Mouse (Mus musculus) embryonic facial prominence, embryonic 15.5 days (tissue): ENCODE results near the gene Uvrag. TPM values are rescaled to one million over a fixed set of nuclear protein-coding genes. Genes with fewer than 3 reads are reported as not detected.

Experiments
- ATAC-seq: fragments of 200-750 bp; cut with Nextera tagmentation; 2 replicates; pipeline ENCODE4 v1.8.0; 2017; ENCODE audit warnings: low read depth, moderate TSS enrichment; ENCODE audit not compliant: insufficient number of reproducible peaks, low FRiP score, low TSS enrichment
- H3K27ac ChIP-seq: fragments of 300-500 bp; sonication (generic); replicated peaks from 2 replicates; pipeline ENCODE4 v1.5.1; 2015; ENCODE audit warnings: mild to moderate bottlenecking, inconsistent platforms
- H3K27me3 ChIP-seq: fragments of 300-500 bp; sonication (generic); 2 replicates; pipeline ENCODE4 v1.6.1; 2015; ENCODE audit warnings: inconsistent platforms
- H3K36me3 ChIP-seq: fragments of 300-500 bp; sonication (generic); 2 replicates; pipeline ENCODE4 v1.6.1; 2015; ENCODE audit warnings: mild to moderate bottlenecking, inconsistent platforms
- H3K4me1 ChIP-seq: fragments of 300-500 bp; sonication (generic); 2 replicates; pipeline ENCODE4 v1.6.1; 2015; ENCODE audit warnings: inconsistent platforms
- H3K4me2 ChIP-seq: fragments of 300-500 bp; sonication (generic); replicated peaks from 2 replicates; pipeline ENCODE4 v1.6.1; 2015; ENCODE audit warnings: mild to moderate bottlenecking, inconsistent platforms
- H3K4me3 ChIP-seq: fragments of 300-500 bp; sonication (generic); replicated peaks from 2 replicates; pipeline ENCODE4 v1.5.1; 2015; ENCODE audit warnings: mild to moderate bottlenecking, inconsistent platforms
- H3K9ac ChIP-seq: fragments of 300-500 bp; sonication (generic); 2 replicates; pipeline ENCODE4 v1.6.1; 2015; ENCODE audit warnings: inconsistent platforms
- H3K9me3 ChIP-seq: fragments of 300-500 bp; sonication (generic); replicated peaks from 2 replicates; pipeline ENCODE4 v1.6.1; 2016; ENCODE audit warnings: inconsistent platforms
- WGBS: fragments of 180-500 bp; shearing (Covaris S2); methylation state at CpG from one replicate; pipeline ENCODE4 v1.1.7; 2015; 5-methylcytosine and 5-hydroxymethylcytosine counted together
- polyA plus RNA-seq: library from polyadenylated mRNA; unstranded; fragments of >200 nt; fragmentation: Nextera tagmentation; extraction: Ambion mirVana; gene quantifications from 2 replicates; pipeline ENCODE4 v1.2.1, GENCODE M21; 2015

The Uvrag gene
- polyA plus RNA-seq, 1 experiment from 2014 or later, result 18.9 TPM

GRCm38 (mm10) chr7:98995126-98995727 lies 145.7 kb downstream of the Uvrag start:
- no peak overlapping the region for H3K9ac ChIP-seq
- no peaks in the 10 kb centered on the region for H3K9me3 ChIP-seq
- WGBS, result 61% methylated on average over 5 of the region's 5 CpGs
- H3K27me3 ChIP-seq, result no peaks in the 10 kb centered on the region
- H3K36me3 ChIP-seq, result no peaks in the 10 kb centered on the region
- no peak overlapping the region for H3K27ac ChIP-seq
- ATAC-seq, result no peak
- peaks cover 27% of the 10 kb centered on the region for H3K4me1 ChIP-seq
- H3K4me2 ChIP-seq, result no peak overlapping the region
- no peak overlapping the region for H3K4me3 ChIP-seq

DNA sequence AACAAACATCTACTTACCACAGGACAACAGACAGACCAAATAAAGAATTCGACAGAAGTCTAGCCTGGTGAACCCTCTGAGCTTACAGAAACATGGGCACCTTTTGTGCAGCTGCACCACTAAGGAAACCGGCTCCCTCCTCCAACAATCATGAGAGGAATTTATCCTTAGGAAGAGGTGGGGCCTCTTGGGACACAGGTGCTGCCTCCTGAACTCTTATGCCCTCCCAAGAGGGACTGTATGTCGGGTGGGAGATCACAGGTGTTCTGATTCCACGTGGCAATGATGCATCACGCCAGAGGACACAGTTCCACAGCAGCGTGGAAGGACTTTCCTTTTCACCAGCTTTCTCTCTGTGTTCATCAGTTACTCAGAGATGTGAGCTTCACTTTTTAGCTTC lies 146.8 kb downstream of the Uvrag start:
- Histone ChIP-seq H3K36me3 (no peaks in the 10 kb centered on the region), H3K9ac (no peak overlapping the region), H3K4me3 (no peak overlapping the region), H3K9me3 (no peaks in the 10 kb centered on the region), H3K4me1 (peaks cover 27% of the 10 kb centered on the region), H3K4me2 (no peak overlapping the region), H3K27ac (no peak overlapping the region), H3K27me3 (no peaks in the 10 kb centered on the region)
- no peak for ATAC-seq
- WGBS, result 55% methylated on average over 6 of the region's 6 CpGs

- H3K27ac ChIP-seq, result no peak overlapping the region
- peaks cover 27% of the 10 kb centered on the region for H3K4me1 ChIP-seq
- H3K9ac ChIP-seq, result no peak overlapping the region
- no peak overlapping the region for H3K4me2 ChIP-seq
- 0 out of 2 replicates have a peak, but pooled peaks cover under 1% of the 10 kb centered on the region for H3K36me3 ChIP-seq
- no peak for ATAC-seq
- no peak overlapping the region for H3K4me3 ChIP-seq
- H3K9me3 ChIP-seq, result no peaks in the 10 kb centered on the region
- 62% methylated on average over 4 of the region's 4 CpGs for WGBS
- no peaks in the 10 kb centered on the region for H3K27me3 ChIP-seq
Observed at GRCm38 (mm10) chr7:98993395-98993794, 147.5 kb downstream of the Uvrag start.

GRCm38 (mm10) chr7:98991204-98991761 lies 149.7 kb downstream of the Uvrag start:
- ATAC-seq, result no peak
- no peak overlapping the region for H3K4me2 ChIP-seq
- 94% methylated on average over 2 of the region's 2 CpGs for WGBS

DNA sequence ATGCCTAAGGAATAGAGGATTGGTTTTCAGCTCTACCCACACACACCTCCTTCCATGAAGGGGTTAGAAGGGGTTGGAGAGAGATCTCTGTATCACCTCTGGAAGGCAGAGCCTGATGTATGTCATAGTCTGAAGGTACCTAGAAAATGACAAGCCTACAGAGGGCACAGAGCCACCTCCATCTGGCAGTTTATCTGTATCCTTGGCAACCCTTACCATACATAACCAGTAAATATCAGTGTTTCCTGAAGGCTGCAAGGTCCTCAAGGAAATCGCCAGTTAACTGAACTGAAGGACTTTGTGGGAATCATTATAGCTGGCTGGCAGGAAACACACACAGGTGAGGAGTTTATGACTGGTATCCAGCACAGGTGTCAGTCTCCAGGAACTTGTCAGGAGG lies 150.4 kb downstream of the Uvrag start:
- no peaks in the 10 kb centered on the region for H3K27me3 ChIP-seq
- peaks cover 15% of the 10 kb centered on the region for H3K4me1 ChIP-seq
- no peak overlapping the region for H3K4me3 ChIP-seq
- no peak overlapping the region for H3K27ac ChIP-seq
- H3K36me3 ChIP-seq, result peaks cover 10% of the 10 kb centered on the region; the same call in 1 of the 2 replicates
- no peak for ATAC-seq
- H3K9ac ChIP-seq, result no peak overlapping the region
- H3K9me3 ChIP-seq, result no peaks in the 10 kb centered on the region
- no peak overlapping the region for H3K4me2 ChIP-seq
- 69% methylated on average over 1 of the region's 1 CpGs for WGBS

More at GRCm38 (mm10) chr7:98991204-98991761, 149.7 kb downstream of the Uvrag start:
- H3K4me3 ChIP-seq, result no peak overlapping the region
- H3K4me1 ChIP-seq, result peaks cover 20% of the 10 kb centered on the region
- no peaks in the 10 kb centered on the region for H3K9me3 ChIP-seq
- H3K36me3 ChIP-seq, result peaks cover 10% of the 10 kb centered on the region; the same call in 1 of the 2 replicates
- no peaks in the 10 kb centered on the region for H3K27me3 ChIP-seq
- no peak overlapping the region for H3K27ac ChIP-seq
- no peak overlapping the region for H3K9ac ChIP-seq

GRCm38 (mm10) chr7:98986962-98987441 lies 153.9 kb downstream of the Uvrag start:
- Histone ChIP-seq H3K9me3 (no peaks in the 10 kb centered on the region), H3K27me3 (no peaks in the 10 kb centered on the region), H3K4me1 (peaks cover 34% of the 10 kb centered on the region), H3K4me3 (no peak overlapping the region), H3K9ac (no peak overlapping the region), H3K27ac (no peak overlapping the region), H3K4me2 (no peak overlapping the region), H3K36me3 (peaks cover 10% of the 10 kb centered on the region; the same call in 1 of the 2 replicates)
- ATAC-seq, result no peak
- WGBS, result 86% methylated on average over 14 of the region's 14 CpGs

DNA sequence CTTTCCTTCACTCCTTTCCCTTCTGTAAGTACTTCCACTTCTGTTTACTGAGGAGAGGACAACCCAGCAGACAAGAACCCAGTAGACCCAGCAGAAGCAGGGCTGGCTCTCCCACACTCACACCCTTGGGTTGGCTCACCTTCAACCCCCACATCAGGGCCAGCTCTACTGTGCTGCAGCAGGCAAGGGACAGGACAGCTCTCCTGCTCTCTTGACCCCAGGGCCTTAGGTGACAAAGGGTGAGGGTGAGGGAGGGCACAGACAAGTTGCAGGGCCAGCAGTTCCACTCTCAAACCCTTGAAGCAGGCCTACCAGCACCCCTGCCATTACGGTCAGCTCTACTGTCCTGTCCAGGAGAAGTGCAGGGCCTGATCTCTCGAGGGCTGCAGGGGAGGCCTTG lies 155.0 kb downstream of the Uvrag start:
- H3K9ac ChIP-seq, result no peak overlapping the region
- WGBS, result 83% methylated on average over 2 of the region's 2 CpGs
- H3K9me3 ChIP-seq, result no peaks in the 10 kb centered on the region
- H3K4me1 ChIP-seq, result peaks cover 32% of the 10 kb centered on the region
- H3K36me3 ChIP-seq, result peaks cover 10% of the 10 kb centered on the region; the same call in 1 of the 2 replicates
- H3K4me3 ChIP-seq, result no peak overlapping the region
- ATAC-seq, result no peak
- no peaks in the 10 kb centered on the region for H3K27me3 ChIP-seq
- no peak overlapping the region for H3K27ac ChIP-seq
- H3K4me2 ChIP-seq, result no peak overlapping the region

- H3K9me3 ChIP-seq, result no peaks in the 10 kb centered on the region
- no peak overlapping the region for H3K27ac ChIP-seq
- no peak overlapping the region for H3K4me3 ChIP-seq
- H3K9ac ChIP-seq, result no peak overlapping the region
- peaks cover 32% of the 10 kb centered on the region for H3K4me1 ChIP-seq
- ATAC-seq, result no peak
- H3K4me2 ChIP-seq, result no peak overlapping the region
- peaks cover 10% of the 10 kb centered on the region; the same call in 1 of the 2 replicates for H3K36me3 ChIP-seq
- WGBS, result 55% methylated on average over 6 of the region's 6 CpGs
- no peaks in the 10 kb centered on the region for H3K27me3 ChIP-seq
Observed at GRCm38 (mm10) chr7:98985489-98985888, 155.5 kb downstream of the Uvrag start.

DNA sequence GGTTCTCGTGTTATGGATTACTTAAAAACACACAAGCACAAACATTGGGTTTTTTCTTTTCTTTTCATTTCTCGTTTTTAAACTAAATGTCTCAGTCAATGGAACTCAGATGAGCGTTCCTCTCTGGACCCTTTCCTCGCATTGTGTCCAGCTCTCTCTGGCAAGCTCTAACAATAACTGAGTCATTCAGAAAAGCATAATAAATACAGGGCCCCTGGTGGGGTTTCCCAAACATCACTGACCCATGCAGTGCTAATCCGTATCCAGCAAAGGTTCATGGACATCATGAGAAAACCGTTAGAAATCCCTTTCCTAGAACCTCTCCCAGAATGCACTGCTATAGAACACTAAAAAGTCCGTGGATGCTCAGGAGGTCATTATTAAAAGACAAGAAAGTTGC lies 156.6 kb downstream of the Uvrag start:
- H3K27ac ChIP-seq, result no peak overlapping the region
- no peak for ATAC-seq

GRCm38 (mm10) chr7:98983058-98983457 lies 157.9 kb downstream of the Uvrag start:
- H3K9ac ChIP-seq, result no peak overlapping the region
- H3K4me1 ChIP-seq, result peaks cover 32% of the 10 kb centered on the region
- H3K27me3 ChIP-seq, result no peaks in the 10 kb centered on the region
- no peaks in the 10 kb centered on the region for H3K9me3 ChIP-seq
- H3K4me3 ChIP-seq, result no peak overlapping the region
- no peak for ATAC-seq
- H3K4me2 ChIP-seq, result no peak overlapping the region
- H3K36me3 ChIP-seq, result peaks cover 7% of the 10 kb centered on the region; the same call in 1 of the 2 replicates
- peak overlapping the region; percentile 30; the same call in 1 of the 2 replicates for H3K27ac ChIP-seq
- WGBS, result 48% methylated on average over 12 of the region's 12 CpGs

More for the DNA sequence above, 156.6 kb downstream of the Uvrag start:
- Histone ChIP-seq H3K4me3 (no peak overlapping the region), H3K36me3 (peaks cover 10% of the 10 kb centered on the region; the same call in 1 of the 2 replicates), H3K9ac (no peak overlapping the region), H3K4me1 (peaks cover 32% of the 10 kb centered on the region), H3K27me3 (no peaks in the 10 kb centered on the region), H3K9me3 (no peaks in the 10 kb centered on the region), H3K4me2 (no peak overlapping the region)
- 45% methylated on average over 7 of the region's 7 CpGs for WGBS

DNA sequence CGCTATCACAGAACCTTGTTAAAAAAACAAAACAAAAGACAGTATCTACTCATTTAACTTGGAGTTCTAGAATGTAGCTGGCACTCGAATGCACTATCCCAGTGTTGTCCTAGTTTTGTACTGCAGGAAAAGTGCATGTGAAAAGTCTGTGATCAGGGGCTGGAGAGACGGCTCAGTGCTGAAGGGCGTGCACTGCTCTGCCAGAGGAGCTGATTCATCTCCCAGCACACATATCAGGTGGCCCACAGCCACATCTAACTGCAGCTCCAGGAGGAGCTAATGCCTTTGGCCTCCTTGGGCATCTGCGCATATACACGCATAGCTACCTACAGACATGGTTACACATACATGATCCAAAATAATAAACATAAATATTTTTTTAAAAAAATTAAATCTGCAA lies 159.5 kb downstream of the Uvrag start:
- no peak for ATAC-seq
- H3K4me1 ChIP-seq, result peaks cover 32% of the 10 kb centered on the region
- 81% methylated on average over 6 of the region's 6 CpGs for WGBS

More for the DNA sequence above, 159.5 kb downstream of the Uvrag start:
- Histone ChIP-seq H3K27ac (no peak overlapping the region), H3K4me2 (no peak overlapping the region), H3K27me3 (no peaks in the 10 kb centered on the region), H3K36me3 (peaks cover 1% of the 10 kb centered on the region; the same call in 1 of the 2 replicates), H3K9ac (no peak overlapping the region), H3K4me3 (no peak overlapping the region), H3K9me3 (no peaks in the 10 kb centered on the region)
